Mouse (Mus musculus) layer of hippocampus, postnatal 36 days (tissue): ENCODE data around the gene Rnf157. TPM values are rescaled to one million over a fixed set of nuclear protein-coding genes. Genes with fewer than 3 reads are reported as not detected.

ENCODE experiments used
- DNase-seq, 2 experiments: peaks; one replicate each; pipeline ENCODE4 v3.0.0; 2022
- total RNA-seq, 2 experiments: library from RNA; stranded (reverse); gene quantifications; 2 replicates each; pipeline ENCODE4 v1.2.3; 2021

The Rnf157 gene
- total RNA-seq, 2 experiments from 2014 or later = 212 to 247 TPM

DNA sequence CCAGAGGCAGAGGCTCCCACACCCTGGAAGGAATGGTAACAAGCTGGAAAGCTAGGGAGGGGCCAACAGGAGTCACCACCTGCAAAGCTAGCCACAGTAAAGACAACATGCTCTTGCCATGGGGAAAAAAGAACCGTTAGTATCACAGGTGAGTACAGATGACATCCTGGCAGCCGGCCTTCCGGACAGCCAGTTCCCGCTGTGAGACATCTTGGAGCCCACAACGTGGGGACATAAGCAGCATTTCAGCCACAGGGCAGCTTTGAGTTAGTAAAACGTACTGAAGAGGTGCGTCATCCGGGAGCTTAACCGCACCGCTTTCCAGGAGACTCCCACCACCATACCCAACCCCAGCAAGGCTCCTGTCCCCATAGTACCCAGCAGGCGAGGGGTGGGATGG lies 114.6 kb downstream of the Rnf157 start:
- no peak for DNase-seq

DNA sequence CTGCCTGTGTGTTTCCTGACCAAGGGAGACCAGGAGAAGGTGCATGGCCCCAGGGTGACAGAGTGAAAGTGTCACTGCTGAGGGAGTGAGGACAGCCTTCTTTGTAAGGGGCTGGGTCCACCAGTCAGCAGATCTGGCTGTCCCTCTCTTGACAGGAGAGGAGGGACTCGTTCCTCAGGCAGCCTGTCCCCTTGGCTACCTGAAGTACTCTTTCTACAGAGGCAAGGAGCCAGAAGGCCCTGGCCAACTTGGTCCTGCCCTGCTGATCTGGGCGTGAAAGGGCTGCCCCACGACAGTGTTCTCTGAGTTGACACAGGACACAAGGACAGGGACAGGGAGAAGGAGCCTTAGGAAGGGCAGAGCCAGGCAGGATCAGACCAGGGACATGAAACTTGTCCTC lies 115.8 kb downstream of the Rnf157 start:
- no peak for DNase-seq

DNA sequence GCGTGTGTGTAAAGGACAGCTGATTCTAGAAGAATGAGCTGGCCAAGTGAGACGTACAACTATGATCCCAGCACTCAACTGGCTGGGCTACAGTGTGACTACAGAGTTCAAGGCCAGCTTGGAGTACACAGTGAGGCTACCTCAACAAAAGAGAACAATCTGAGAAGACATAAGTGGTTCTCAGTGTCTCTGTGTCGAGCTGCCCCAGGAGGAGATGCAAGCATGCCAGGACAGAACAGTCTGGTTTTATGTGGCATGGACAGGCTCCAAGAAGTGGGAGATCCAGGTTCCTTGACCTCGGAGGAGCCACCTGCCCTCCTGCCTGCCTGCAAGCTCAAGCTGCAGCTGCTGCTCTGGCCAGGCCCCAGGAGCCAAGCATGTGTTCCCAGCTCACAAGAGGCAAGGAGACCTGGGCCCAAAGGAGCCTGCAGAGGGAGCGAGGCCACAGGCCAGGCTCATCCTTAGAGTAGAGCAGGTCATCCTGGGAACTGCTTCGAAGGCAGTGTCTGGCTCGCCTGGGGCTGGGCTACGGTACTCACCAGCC lies 116.6 kb downstream of the Rnf157 start:
- DNase-seq = no peak

DNA sequence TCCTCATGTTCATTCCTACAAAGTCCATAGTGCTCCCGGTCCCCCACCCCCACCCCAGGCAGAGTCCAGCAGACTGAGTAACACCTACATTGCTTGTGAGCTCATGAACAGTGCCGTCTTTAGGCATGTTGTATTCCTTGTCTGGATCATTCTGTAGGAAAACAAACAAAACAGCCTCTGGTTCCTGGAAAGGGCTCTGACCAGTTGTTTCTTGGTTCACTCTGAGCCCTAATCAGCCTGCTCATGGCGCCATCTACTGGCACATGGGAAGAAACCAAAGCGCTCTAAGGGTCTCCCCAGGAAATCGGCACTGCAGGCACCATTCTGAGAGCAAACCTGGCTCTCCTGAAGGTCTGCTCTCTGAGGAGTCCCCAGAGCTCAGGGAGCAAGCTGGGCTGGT lies 118.5 kb downstream of the Rnf157 start:
- no peak for DNase-seq

DNA sequence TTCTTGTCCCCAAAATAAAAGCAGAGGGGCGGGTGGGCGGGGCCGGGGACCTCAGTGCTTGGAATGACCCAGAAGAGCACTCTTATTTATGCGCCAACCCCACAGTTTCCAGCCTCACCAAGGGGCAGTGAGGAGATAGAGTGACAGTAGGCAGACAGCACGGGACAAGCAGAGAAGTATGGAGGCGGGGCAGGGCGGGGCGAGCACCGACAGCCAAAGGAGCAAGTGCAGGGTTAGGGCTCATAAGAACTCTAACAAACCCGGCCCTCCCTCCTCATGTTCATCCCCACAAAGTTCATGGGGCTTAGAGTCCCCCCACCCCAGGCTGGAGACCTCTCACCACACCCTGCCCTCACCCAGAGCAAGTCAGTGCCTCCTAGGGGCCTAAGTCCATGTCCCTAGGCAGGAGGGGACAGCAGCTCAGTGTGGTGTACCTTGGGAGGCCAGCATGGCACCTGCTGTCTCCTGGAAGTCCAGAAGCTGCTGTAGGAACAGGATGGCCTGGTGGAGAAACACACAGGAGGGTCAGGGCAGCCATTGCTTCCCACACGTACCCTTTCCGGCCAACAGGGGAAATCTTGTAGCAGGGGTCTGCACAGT lies 119.2 kb downstream of the Rnf157 start:
- DNase-seq = no peak

DNA sequence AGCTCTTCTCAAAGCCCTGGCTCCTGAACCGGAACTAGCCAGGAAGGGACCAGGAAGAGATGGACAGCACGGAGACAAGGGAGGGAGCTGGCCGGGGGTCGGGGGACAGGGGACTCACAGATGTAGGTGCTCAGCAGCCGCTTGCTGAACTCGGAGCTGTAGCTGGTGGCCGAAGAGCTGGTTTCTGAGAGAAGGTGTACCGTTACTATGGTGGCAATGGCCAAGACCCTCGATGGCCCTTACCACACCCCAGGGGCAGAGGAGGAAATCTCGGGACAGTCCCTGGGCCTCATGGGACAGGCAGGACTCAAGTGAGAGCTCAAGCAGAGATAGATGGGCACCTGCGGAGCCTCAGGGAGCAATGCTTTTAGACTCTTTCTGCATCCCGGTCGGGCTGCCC lies 120.4 kb downstream of the Rnf157 start:
- no peak for DNase-seq

DNA sequence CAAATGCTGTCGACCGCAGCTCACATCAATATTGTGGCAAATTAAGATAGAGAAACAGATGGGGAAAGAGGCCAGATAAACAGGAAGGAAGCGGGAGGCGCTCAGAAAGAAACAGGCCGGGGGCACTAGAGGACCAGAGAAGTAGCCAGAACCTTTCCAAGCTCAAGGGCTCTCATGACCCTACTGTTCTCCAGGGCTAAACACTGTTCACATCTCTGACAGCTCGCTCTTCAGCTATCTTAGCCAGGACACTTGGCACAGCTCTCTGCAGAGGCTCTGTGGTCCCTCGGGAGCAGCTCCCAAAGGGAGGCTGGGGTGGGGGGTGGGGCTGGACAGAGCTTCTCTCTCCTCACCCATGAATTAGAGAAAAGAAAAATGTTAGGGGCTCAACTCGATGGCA lies 122.3 kb downstream of the Rnf157 start:
- no peak for DNase-seq

DNA sequence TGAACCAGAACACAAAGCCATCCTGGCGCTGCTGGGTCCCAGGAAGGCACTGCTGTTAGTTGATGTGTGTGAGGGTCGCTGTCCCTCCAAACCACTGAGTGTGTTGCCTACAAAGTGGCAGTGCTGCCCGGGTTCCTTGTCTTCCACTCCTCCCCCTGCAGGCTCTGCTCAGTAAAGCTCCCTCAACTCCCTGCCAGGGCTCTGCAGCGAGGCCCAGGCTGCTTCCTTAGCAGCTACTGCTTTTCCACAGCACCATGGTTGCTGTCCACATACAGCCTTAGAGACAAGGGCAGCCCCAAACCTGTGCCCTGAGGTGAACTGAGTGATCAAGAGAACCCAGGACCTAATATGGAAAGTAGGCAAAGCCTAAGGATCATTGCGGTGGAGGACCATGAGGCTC lies 125.5 kb downstream of the Rnf157 start:
- DNase-seq = no peak

Other genes starting within 250 kb of the Rnf157 start
- gene Fbf1, start 244.9 kb downstream of the Rnf157 start, total RNA-seq = 10 to 100 TPM; 80.9 to 95.6 TPM
- 10 to 100 TPM; 36.1 to 45.4 TPM for gene Ten1, start 214.2 kb downstream of the Rnf157 start, total RNA-seq
- 100 to 1,000 TPM; 119 to 126 TPM for gene Acox1, start 214.0 kb downstream of the Rnf157 start, total RNA-seq
- under 1 TPM; 0.25 to 0.85 TPM for gene Evpl, start 175.0 kb downstream of the Rnf157 start, total RNA-seq
- gene Srp68, start 138.8 kb downstream of the Rnf157 start, total RNA-seq = 10 to 100 TPM; 60.7 to 66.0 TPM
- gene Galr2, start 132.1 kb downstream of the Rnf157 start, total RNA-seq = not detected
- 10 to 100 TPM; 77.1 to 80.9 TPM for gene Exoc7, start 105.8 kb downstream of the Rnf157 start, total RNA-seq
- 1 to 10 TPM; 4.3 to 5.8 TPM for gene Foxj1, start 77.6 kb downstream of the Rnf157 start, total RNA-seq
- gene Ubald2, start 21.1 kb upstream of the Rnf157 start, total RNA-seq = 10 to 100 TPM; 37.4 to 38.0 TPM
- not detected for gene Qrich2, start 53.2 kb upstream of the Rnf157 start, total RNA-seq
- gene Prpsap1, start 81.2 kb upstream of the Rnf157 start, total RNA-seq = 10 to 100 TPM; 93.0 to 93.3 TPM
- 1 to 10 TPM; 1.3 to 2.4 TPM for gene Sphk1, start 117.9 kb upstream of the Rnf157 start, total RNA-seq
- gene Ube2o, start 168.4 kb upstream of the Rnf157 start, total RNA-seq = 10 to 100 TPM; 91.3 to 98.8 TPM
- gene Aanat, start 173.4 kb upstream of the Rnf157 start, total RNA-seq = under 1 TPM; 0.33 to 0.77 TPM
- gene Rhbdf2, start 214.0 kb upstream of the Rnf157 start, total RNA-seq = 1 to 10 TPM in 1 of 2 experiments, under 1 TPM in 1; 0.90 to 1.4 TPM
- 1 to 10 TPM; 5.0 to 5.2 TPM for gene Prcd, start 240.5 kb upstream of the Rnf157 start, total RNA-seq
- gene Cygb, start 241.3 kb upstream of the Rnf157 start, total RNA-seq = 10 to 100 TPM; 72.2 to 74.8 TPM